Mouse (Mus musculus): ENCODE data around the gene Rab11a. TPM values are rescaled to one million over a fixed set of nuclear protein-coding genes. Genes with fewer than 3 reads are reported as not detected.
A peak's percentile ranks its signal among the peaks of the same experiment; 100 is the strongest.

The Rab11a gene
- total RNA-seq (2015; ENCODE audit: low replicate concordance) (49.9 and 65.9 TPM in 2 replicates), total RNA-seq (2017; ENCODE audit: low replicate concordance) (63.1 and 76.4 TPM in 2 replicates)

DNA sequence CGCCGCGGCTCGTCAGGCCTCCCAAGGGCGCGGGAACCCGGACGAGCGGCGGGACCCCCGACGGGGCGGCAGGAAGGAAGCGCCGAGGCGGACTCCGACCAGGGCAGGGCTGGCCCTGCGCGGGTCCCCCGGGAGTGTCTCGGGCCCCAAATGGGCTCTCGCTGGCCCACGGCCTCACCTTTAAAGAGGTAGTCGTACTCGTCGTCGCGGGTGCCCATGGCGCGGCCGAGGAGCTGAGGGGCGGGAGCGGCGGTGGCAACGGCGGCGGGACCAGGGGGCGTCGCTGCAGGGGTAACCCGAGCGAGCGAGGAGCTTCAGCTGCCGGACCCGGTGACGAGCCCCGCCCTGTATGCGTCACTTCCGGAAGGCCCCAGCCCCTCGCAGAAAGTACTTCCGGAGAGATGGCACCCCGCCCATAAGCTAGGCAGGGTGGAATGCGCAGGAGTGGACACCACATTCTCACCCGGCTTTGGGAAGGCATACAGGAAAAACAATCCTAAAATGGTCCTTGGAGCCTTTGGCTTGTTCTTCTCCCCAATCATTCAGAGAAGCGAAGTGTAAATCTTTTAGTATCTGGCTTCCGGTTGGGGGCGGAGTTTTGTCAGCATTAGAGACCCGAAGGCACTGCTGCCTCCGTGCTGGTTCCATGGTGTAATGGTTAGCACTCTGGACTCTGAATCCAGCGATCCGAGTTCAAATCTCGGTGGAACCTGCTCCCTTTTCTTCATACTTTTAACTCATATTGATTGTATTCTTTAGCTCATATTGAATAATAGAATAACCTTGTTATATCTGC lies at the start of gene Rab11a:
Gene Rab11a (minus strand): TSS at position 353 of the 796 bp plus-strand sequence.
- peak; percentile 96 for ATAC-seq (replicated peaks; ENCODE audit: low FRiP score, poor library complexity, severe bottlenecking)

- no peak for ATAC-seq (replicated peaks; ENCODE audit: low FRiP score, poor library complexity, severe bottlenecking)
Measured at GRCm38 (mm10) chr9:64786216-64786905, 48.8 kb upstream of the Rab11a start.

- peak; percentile 89 for ATAC-seq (replicated peaks; ENCODE audit: low FRiP score, poor library complexity, severe bottlenecking)
Measured at GRCm38 (mm10) chr9:64784841-64785240, 47.3 kb upstream of the Rab11a start.

DNA sequence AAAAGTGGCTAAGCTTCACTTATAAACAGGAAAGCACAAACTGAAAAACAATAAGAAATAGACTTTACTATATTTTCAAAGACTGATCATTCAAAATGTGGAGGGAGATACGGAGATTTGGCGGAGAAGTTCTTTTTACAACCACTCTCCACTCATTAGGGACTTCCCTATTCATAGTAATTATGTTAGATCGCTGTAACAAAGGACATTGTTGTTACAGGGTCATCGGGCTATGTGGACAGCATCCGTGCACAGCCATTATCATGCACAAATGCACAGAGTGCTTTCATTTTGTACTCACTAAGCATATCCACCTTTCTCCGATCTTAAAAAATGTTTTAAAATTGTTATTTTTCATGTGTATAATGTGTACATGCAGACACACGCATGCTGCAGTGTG lies 46.0 kb upstream of the Rab11a start:
- ATAC-seq (replicated peaks; ENCODE audit: low FRiP score, poor library complexity, severe bottlenecking): no peak

DNA sequence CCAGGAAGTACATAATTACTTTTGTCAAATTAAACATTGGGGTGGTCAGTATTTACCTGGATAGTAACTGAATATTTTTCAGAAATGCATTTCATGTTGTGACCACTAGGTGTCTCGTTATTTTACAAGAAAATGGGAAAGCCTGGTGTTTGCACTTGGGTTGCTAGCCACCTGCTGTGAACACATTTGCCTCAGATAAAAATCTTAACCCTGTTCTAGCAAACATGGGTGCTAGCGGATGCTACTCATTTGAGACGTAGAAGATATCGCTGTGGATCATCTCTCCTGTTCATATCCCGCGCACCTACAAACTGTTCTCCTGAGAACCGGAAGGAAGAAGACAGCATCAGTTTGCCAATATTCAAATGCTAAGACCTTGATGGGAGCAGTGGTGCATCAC lies 42.1 kb upstream of the Rab11a start:
- ATAC-seq (replicated peaks; ENCODE audit: low FRiP score, poor library complexity, severe bottlenecking): peak; percentile 81

- no peak for ATAC-seq (replicated peaks; ENCODE audit: low FRiP score, poor library complexity, severe bottlenecking)
Measured at GRCm38 (mm10) chr9:64778151-64778550, 40.6 kb upstream of the Rab11a start.

- ATAC-seq (replicated peaks; ENCODE audit: low FRiP score, poor library complexity, severe bottlenecking): no peak
Measured at GRCm38 (mm10) chr9:64777441-64777987, 40.0 kb upstream of the Rab11a start.

DNA sequence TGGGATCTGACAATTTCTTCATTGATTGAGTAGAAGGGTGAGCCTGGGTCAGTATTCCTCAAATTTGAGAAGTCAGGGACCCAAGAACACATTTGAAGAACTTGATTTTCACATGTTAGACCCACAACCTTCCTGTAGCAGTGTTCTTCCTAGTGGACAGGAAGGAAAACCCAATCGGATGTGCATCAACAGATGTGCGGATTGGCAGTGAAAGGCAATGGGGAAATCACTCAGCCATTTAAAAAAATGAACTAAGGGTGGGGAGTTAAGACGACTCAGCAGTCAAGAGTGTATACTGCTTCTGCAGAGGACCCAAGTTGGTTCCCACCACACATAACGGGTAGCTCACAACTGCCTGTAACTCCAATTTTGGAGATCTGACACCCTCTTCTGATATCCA lies 37.9 kb upstream of the Rab11a start:
- no peak for ATAC-seq (replicated peaks; ENCODE audit: low FRiP score, poor library complexity, severe bottlenecking)

DNA sequence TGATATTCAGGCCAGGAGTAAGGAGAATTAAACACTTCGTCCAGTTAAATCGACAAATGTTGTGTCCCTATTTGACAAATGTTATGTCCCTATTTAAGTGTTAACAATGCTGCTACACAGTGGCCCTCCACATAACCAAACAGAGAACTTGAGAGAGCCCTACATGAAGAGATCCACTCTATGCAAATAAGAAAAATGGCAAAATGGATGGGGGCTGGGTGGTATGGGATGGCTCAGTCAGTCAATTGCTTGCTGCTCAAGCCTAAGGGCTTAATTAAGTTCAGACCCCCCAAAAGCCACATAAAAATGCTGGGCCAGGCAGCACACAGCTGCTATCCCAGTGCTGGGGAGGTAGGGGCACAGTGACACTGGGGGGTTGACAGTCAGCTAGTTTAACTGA lies 37.3 kb upstream of the Rab11a start:
- no peak for ATAC-seq (replicated peaks; ENCODE audit: low FRiP score, poor library complexity, severe bottlenecking)

- ATAC-seq (replicated peaks; ENCODE audit: low FRiP score, poor library complexity, severe bottlenecking): no peak
Measured at GRCm38 (mm10) chr9:64774411-64774811, 36.9 kb upstream of the Rab11a start.

GRCm38 (mm10) chr9:64773936-64774335 lies 36.4 kb upstream of the Rab11a start:
- no peak for ATAC-seq (replicated peaks; ENCODE audit: low FRiP score, poor library complexity, severe bottlenecking)

DNA sequence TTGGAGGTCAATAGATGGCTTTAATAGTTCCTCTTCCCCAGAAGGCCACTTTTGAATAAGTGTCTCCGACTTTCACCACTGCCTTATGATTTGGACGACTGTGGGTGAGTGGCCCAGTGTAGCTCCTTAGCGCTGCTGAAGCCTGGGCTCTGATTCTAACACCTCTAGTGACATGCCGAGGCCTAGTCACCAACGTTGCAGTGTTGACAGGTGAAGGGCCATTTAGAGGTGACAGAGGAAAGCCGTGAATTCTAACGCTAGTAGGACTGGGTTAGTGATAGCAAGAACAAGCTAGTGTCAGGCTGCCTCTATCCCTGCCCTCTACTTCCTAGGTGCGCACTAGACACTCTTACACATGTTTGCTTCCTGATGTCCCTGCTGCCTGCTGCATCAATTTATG lies 35.7 kb upstream of the Rab11a start:
- no peak for ATAC-seq (replicated peaks; ENCODE audit: low FRiP score, poor library complexity, severe bottlenecking)

GRCm38 (mm10) chr9:64771236-64771635 lies 33.7 kb upstream of the Rab11a start:
- ATAC-seq (replicated peaks; ENCODE audit: low FRiP score, poor library complexity, severe bottlenecking): 0 out of 2 replicates have a peak, but pooled peaks have one; percentile 15

DNA sequence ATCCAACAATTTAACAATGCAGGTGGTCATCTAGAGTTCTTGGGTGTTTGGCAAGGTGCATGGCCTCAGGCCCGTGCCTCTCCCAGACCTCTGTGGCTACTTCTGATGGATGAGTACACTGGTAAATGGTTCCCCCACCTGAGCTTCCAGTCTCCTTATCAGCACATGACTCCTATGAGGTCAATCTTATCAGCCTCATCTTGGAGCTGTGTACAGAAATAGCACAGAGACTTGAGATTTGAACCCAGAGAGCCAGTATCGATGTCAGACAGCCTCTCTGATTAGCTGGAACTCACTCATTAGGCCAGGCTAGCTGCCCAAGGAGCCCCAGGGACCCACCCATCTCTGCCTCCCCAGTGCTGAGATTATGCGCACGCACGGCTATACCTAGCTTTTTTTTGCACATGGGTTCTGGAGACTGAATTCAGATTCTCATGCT lies 32.9 kb upstream of the Rab11a start:
- ATAC-seq (replicated peaks; ENCODE audit: low FRiP score, poor library complexity, severe bottlenecking): no peak

GRCm38 (mm10) chr9:64769911-64770310 lies 32.4 kb upstream of the Rab11a start:
- no peak for ATAC-seq (replicated peaks; ENCODE audit: low FRiP score, poor library complexity, severe bottlenecking)

- ATAC-seq (replicated peaks; ENCODE audit: low FRiP score, poor library complexity, severe bottlenecking): no peak
Measured at GRCm38 (mm10) chr9:64769066-64769695, 31.6 kb upstream of the Rab11a start.

DNA sequence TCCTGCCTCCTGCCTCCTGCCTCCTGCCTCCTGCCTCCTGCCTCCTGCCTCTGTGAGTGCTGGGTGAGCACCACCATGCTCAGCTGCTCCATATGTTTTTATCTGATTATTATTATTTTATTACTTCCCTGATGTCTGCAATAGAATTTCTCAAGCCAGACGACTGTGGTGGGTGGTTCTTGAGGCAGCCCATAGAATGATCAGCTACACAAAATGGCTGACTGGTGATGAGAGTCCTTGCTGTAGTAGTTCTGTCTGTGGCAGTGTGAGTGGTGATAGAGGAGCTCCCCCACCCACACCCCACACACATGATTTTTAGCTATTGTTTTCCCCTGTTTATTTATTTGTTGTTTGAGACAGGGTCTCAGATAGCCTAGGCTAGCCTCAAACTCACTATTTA lies 30.2 kb upstream of the Rab11a start:
- ATAC-seq (replicated peaks; ENCODE audit: low FRiP score, poor library complexity, severe bottlenecking): no peak

- ATAC-seq (replicated peaks; ENCODE audit: low FRiP score, poor library complexity, severe bottlenecking): 0 out of 2 replicates have a peak, but pooled peaks have one; percentile 52
Measured at GRCm38 (mm10) chr9:64766136-64766535, 28.6 kb upstream of the Rab11a start.

DNA sequence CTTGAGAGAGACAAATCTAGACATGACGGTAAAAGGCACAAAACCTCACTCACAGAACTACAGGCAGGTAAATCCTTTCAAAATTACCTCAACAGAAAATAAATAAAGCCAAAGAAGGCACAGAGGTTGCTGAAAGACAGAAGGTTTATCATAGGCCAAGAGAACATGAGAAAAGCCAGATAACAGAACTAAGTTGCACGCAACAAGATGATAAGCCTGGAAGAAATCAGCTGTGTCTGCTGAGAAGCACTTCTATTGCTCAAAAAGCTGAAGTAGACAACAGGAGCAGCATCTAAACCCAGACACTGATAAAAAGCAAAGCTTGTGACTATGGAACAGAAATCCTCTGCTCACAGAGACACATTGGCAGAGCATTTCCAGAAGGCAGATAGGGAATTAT lies 27.3 kb upstream of the Rab11a start:
- ATAC-seq (replicated peaks; ENCODE audit: low FRiP score, poor library complexity, severe bottlenecking): no peak

DNA sequence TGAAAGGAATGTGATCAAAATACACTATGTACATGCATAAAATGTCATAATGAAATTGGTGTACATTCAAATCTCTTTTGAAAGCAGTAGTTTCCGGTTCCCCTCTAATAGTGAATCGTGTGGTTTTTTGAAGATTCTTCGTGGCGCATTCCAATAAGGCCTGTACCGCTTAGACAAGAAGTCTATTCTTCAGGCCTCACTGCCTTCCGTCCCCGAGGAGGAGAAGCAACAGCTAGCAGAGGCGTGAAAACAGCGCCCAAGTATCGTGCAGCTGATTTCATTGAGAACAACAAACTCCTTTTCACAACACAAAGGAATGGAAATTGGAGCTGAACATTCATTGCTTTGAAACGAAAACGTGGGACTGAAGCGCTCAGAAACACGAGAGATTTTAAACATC lies 20.5 kb upstream of the Rab11a start:
- ATAC-seq (replicated peaks; ENCODE audit: low FRiP score, poor library complexity, severe bottlenecking): no peak

Measured in erythroblast, adult 5-6 weeks (primary cell).